Mouse (Mus musculus): ENCODE results near the gene Ypel4.

The Ypel4 gene

GRCm38 (mm10) chr2:84762295-84762694, 28.4 kb downstream of the Ypel4 start:
- DNase-seq = no peak

- no peak for DNase-seq
These were observed 29.0 kb downstream of the Ypel4 start for GRCm38 (mm10) chr2:84762818-84763217.

- no peak for DNase-seq
These were observed 36.6 kb downstream of the Ypel4 start for GRCm38 (mm10) chr2:84770501-84770900.

GRCm38 (mm10) chr2:84772454-84772853, 38.6 kb downstream of the Ypel4 start:
- no peak for DNase-seq

GRCm38 (mm10) chr2:84773195-84773594, 39.3 kb downstream of the Ypel4 start:
- no peak for DNase-seq

GRCm38 (mm10) chr2:84774751-84775150, 40.9 kb downstream of the Ypel4 start:
- DNase-seq = peak; percentile 77

- no peak for DNase-seq
These were observed 41.4 kb downstream of the Ypel4 start, which contains the start of gene Serping1 for GRCm38 (mm10) chr2:84775241-84775640. Gene Serping1 (minus strand): TSS chr2:84775444.

- no peak for DNase-seq
These were observed 41.8 kb downstream of the Ypel4 start for GRCm38 (mm10) chr2:84775665-84776064.

GRCm38 (mm10) chr2:84777706-84778105, 43.8 kb downstream of the Ypel4 start:
- no peak for DNase-seq

- DNase-seq = no peak
These were observed 45.4 kb downstream of the Ypel4 start for GRCm38 (mm10) chr2:84779210-84779609.

GRCm38 (mm10) chr2:84783315-84783714, 49.5 kb downstream of the Ypel4 start:
- DNase-seq = no peak

GRCm38 (mm10) chr2:84783840-84784566, 50.1 kb downstream of the Ypel4 start:
- DNase-seq = no peak
